Mouse (Mus musculus): ENCODE measurements around the gene Tnfrsf8.

- TF ChIP-seq MAFK (IDR thresholded peaks at IDR 0.05; ENCODE audit: insufficient read depth, low read depth, low read length) (no peak), CHD2 (IDR thresholded peaks at IDR 0.05; ENCODE audit: low read depth, low read length) (no peak)
Measured at GRCm38 (mm10) chr4:145229051-145229450, 85.9 kb downstream of the Tnfrsf8 start.
